In the genomic region with DNA sequence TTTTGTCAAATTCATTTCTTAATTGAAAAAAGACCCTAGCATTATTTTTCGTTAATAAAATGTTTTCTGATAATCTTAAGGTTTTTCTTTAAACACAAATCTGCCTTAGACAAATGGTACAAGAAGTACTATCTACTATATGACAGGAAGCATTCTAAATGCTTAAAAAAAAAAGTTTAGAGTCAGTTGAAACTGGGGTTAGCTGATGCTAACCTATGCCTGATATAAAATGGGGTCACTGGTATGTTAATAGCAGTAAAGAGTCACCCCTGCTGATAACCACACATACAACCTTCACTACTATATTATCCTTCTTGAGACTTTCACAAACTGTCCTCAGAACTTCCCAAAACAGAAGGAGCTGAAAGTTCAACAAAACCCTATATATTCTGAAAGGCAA, we compare ENCODE assay signal across 31 mouse cellular contexts.
"Had no signal": no experiment of that assay in that cellular context is flagged by ENCODE, and none has a peak within 500 bp of the region (broad histone marks: within the 10 kb centered on the region; RNA-seq: fewer than 3 reads in every experiment).

No protein-coding gene starts in this region.

- H3K27ac ChIP-seq: heart, embryonic 10.5 days; heart, embryonic 13.5 days; heart, embryonic 15.5 days; hindbrain, embryonic 10.5 days; hindbrain, embryonic 12.5 days; hindbrain, embryonic 13.5 days; hindbrain, embryonic 14.5 days; hindbrain, embryonic 15.5 days; hindbrain, postnatal 0 days; intestine, embryonic 15.5 days; kidney, postnatal 0 days; layer of hippocampus, adult 2 months; left cerebral cortex, adult 2 months had no signal

- H3K4me3 ChIP-seq: heart, embryonic 10.5 days; heart, embryonic 12.5 days; heart, embryonic 13.5 days; heart, embryonic 15.5 days; hindbrain, embryonic 10.5 days; hindbrain, embryonic 12.5 days; hindbrain, embryonic 13.5 days; hindbrain, embryonic 15.5 days; intestine, embryonic 15.5 days; kidney, embryonic 15.5 days; layer of hippocampus, adult 2 months; left cerebral cortex, adult 2 months had no signal

- H3K27me3 ChIP-seq: heart, embryonic 12.5 days; heart, embryonic 13.5 days; heart, embryonic 15.5 days; hindbrain, embryonic 12.5 days; hindbrain, embryonic 13.5 days; hindbrain, embryonic 15.5 days; intestine, embryonic 15.5 days; kidney, embryonic 15.5 days had no signal

- H3K9ac ChIP-seq: heart, embryonic 12.5 days; heart, embryonic 13.5 days; heart, embryonic 15.5 days; hindbrain, embryonic 12.5 days; hindbrain, embryonic 13.5 days; hindbrain, embryonic 14.5 days; hindbrain, embryonic 15.5 days; intestine, embryonic 15.5 days; kidney, embryonic 15.5 days had no signal

- H3K9me3 ChIP-seq: heart, embryonic 10.5 days; heart, embryonic 12.5 days; heart, embryonic 13.5 days; heart, embryonic 15.5 days; hindbrain, embryonic 10.5 days; hindbrain, embryonic 12.5 days; hindbrain, embryonic 13.5 days; hindbrain, embryonic 15.5 days; intestine, embryonic 15.5 days; kidney, embryonic 15.5 days had no signal

- DNase-seq: heart, postnatal 10 days; heart, postnatal 14 days; heart, postnatal 36 days; heart, postnatal 4 days; kidney, adult 11 months; kidney, adult 18-20 months; kidney, adult 2 months; kidney, adult 8-10 months; kidney, adult 9 months; kidney, postnatal 10 days; kidney, postnatal 14 days; kidney, postnatal 25 days; kidney, postnatal 36 days; kidney, postnatal 4 days; layer of hippocampus, adult 9-11 months; layer of hippocampus, postnatal 36 days had no signal

- H3K36me3 ChIP-seq: heart, embryonic 10.5 days; heart, embryonic 12.5 days; heart, embryonic 13.5 days; heart, embryonic 15.5 days; hindbrain, embryonic 10.5 days; hindbrain, embryonic 12.5 days; hindbrain, embryonic 13.5 days; hindbrain, embryonic 15.5 days; intestine, embryonic 15.5 days; kidney, embryonic 15.5 days had no signal
